Mouse (Mus musculus) T-helper 2 cell (primary cell): Measurements from ENCODE around the gene Tbc1d1.

Source experiments
- in situ Hi-C: fragments of 300-600 bp; cut with MboI, MseI; formaldehyde crosslinking; loops from one replicate; pipeline ENCODE4 v1.15.1; 2025; ENCODE audit warnings: high pct_unique_total_duplicates

Tbc1d1 gene

GRCm38 (mm10) chr5:64155861-64156550 lies at the start of gene Tbc1d1:
Gene Tbc1d1, plus strand, starts transcription at chr5:64156305.
- in situ Hi-C loops: loop anchor here (5.0 to 10.0 kb wide), 2 partner anchors 64 to 1429 kb away; partner anchors contain the start of gene Pgm2

DNA sequence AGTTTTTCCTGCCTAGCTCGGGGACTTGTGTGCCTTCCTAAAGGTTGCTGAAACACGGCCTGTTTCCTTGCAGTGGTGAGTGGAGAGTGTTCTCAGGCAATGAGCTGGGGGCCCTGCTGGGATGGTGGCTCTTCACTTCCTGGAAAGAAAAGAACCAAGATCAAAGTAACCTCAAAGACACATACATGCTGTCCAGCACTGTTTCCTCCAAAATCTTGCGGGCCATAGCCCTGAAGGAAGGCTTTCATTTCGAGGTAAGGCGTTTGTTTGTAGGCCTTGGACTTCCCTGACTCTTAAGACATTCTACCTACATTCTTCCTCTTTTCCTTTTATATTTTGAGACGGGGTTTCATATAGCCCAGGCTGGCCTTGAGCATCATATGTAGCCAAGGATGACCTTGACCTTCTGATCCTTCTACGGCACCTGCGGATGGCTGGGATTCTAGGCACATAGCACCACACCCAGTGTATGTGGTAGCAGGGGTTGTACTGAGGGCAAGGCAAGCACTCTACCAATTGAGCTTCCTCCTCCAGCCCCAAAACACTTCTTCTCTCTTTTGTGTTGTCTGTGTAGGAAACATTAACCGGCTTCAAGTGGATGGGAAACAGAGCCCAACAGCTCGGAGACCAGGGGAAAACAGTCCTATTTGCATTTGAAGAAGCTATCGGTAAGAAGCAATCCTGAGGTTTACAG lies 48.4 kb upstream of the Tbc1d1 start:
- in situ Hi-C loops: no loop called here

GRCm38 (mm10) chr5:64109217-64109616 lies 46.9 kb upstream of the Tbc1d1 start:
- in situ Hi-C loops: no loop called here

GRCm38 (mm10) chr5:64112360-64112759 lies 43.7 kb upstream of the Tbc1d1 start:
- in situ Hi-C loops: no loop called here

DNA sequence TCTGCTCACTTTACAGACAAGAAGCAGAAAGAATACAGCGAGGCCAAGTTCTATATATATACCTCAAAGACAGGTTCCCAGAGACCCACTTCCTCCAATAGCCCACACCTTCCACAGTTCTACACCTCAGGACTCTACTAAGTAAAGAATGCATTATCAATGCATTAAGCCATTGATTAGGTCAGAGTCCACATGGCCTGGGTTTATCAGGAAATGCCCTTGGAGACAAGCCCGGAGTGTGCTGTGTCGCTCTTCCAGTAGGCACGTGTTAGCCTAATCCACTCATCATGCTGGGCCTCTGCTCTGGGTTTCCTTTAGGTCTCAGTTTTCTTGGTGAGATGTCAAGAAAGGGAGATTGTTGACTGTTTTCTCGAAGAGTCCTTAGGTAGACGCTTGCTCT lies 41.9 kb upstream of the Tbc1d1 start:
- in situ Hi-C loops: no loop called here

GRCm38 (mm10) chr5:64117191-64117590 lies 38.9 kb upstream of the Tbc1d1 start:
- in situ Hi-C loops: no loop called here

- in situ Hi-C loops: no loop called here
Observed at GRCm38 (mm10) chr5:64125783-64126182, 30.3 kb upstream of the Tbc1d1 start.

- in situ Hi-C loops: no loop called here
Observed at GRCm38 (mm10) chr5:64131550-64131949, 24.6 kb upstream of the Tbc1d1 start.

GRCm38 (mm10) chr5:64133901-64134300 lies 22.2 kb upstream of the Tbc1d1 start:
- in situ Hi-C loops: no loop called here

GRCm38 (mm10) chr5:64136325-64136724 lies 19.8 kb upstream of the Tbc1d1 start:
- in situ Hi-C loops: no loop called here

DNA sequence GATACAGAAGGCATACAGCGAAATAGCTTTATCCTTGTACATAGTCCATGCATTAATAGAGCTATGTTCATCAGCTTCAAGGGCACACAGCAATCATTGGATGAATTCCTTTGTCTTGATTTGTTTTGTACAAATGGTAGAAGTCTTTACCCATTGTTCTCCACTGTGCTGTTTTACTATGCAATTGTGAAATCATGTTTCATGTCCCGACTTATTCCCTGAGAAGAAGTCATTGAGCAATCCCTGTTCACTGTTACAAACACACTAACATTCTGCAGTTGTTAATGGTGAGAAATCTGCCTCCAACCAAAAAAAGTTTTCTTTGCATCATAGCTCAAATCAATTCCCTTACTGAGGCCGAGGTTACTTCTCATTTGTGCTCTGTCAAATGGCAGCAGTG lies 15.9 kb upstream of the Tbc1d1 start:
- in situ Hi-C loops: no loop called here

DNA sequence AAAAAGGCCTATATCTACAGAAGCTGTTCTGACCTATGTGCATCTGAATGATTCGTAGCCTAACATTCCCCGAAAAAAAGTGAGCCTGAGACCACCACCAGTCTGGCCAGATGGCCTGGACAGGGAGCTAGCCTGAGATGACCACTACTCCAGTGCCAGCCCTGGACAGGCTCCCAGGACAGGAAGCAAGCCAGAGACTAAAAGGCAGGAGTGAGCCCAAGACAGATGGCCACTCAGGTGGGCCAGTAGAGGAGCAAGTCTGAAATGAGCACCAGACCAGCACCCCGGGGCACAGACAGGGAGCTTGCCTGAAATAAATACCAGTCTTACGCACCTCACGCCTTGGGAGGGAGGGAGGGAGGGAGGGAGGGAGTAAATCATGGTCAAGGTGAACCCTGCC lies 11.8 kb upstream of the Tbc1d1 start:
- in situ Hi-C loops: no loop called here

DNA sequence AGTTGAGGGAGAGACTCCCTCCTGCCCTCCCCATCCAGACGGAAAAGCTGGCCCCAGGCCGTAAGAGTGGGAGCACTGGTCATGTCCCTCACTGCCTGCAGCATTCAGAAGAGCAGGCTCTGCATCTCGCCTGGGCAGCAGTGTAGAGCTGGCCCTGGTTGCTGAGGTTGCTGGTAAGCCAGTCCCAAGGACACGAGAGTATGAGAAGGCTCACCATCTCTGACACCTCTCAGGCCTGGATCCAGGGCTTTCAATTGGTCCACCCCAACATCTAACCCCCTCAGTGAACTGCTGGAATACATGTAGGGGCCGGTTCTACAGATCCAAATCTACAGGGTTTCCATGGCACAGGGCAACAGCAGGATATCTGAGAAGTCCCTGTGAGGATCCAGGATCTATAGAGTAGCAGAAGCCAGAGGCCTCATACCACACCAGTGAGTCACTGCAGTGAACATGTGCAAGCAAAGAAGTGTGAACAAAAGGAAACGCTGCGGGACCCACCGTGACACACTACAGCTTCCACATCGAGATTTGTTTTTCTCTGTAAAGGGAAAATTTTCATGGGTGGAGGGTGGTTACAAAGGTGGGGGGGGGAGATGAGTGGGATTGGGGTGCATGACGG lies 9.6 kb upstream of the Tbc1d1 start:
- in situ Hi-C loops: no loop called here

DNA sequence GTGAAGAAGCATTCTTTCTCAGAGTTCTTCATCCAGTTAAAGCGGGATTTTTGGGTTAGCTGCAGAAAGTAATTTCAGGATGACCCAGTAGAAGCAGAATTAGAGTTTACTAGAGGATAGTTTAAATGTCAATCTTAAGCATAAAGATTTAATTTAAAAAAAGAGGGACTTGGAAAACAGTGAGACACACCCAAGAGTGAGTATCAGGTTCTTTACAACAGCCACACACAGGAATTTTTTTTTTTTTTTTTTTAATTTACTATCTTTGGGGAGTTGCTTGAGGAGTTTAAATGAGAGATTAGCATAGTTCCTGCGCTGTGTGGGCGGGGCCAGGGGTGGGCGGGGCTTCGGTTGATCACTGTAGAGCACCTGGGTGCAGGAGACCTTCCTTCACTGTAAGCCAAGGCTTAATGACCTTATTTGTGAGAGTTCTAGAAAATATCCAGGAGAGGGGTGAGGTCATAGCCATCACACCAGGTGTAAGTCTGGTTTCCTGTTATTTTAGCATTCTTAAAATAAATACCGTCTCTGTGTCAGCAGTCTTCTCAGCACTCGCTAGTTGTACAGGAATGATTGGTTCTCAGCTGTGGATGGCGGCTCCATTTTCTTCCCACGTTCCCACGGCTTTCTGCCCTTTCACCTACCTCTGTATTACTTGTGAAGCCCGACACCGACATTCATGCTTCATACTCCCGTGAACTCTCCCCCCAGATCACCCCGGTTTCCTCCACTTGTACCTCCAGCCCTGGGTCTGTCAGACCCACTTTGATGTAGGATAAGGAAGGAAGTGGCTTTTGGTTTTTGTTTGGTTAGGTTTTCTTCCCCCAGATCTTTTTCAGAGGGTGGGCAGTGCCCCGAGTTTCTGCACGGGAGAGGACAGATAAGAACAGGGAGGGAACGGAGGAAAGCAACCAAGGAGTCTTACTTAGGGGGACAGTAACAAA lies 6.6 kb upstream of the Tbc1d1 start:
- in situ Hi-C loops: loop anchor here (10.0 kb wide), 1 partner anchor 1435 kb away; no protein-coding TSS in a partner anchor

- in situ Hi-C loops: loop anchor here (10.0 kb wide), 1 partner anchor 1431 kb away; no protein-coding TSS in a partner anchor
Observed at GRCm38 (mm10) chr5:64153319-64153718, 2.8 kb upstream of the Tbc1d1 start.

DNA sequence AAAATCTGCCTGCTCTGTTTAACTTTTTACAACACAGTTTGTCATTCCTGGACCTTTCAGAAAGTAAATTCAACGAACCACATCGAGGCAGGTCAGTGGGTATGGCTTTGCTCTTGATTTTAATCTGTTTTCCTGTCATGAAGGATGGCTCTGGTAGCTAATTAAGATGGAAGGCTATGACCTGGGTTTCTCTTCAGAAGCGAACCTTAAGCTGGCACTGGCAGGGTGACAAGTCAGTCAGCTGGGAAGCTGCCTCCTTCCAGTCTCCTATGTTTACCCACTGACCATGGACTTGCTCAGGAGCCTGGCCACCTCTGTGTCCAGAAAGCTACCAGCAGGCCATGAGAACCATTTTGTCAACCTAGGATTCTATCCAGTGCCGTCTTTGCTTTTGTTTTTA lies 474 bp downstream of the Tbc1d1 start:
- in situ Hi-C loops: loop anchor here (5.0 to 10.0 kb wide), 2 partner anchors 64 to 1428 kb away; partner anchors contain the start of gene Pgm2

- in situ Hi-C loops: loop anchor here (5.0 to 10.0 kb wide), 2 partner anchors 66 to 1427 kb away; partner anchors contain the start of gene Pgm2
Observed at GRCm38 (mm10) chr5:64157926-64158325, 1.8 kb downstream of the Tbc1d1 start.

DNA sequence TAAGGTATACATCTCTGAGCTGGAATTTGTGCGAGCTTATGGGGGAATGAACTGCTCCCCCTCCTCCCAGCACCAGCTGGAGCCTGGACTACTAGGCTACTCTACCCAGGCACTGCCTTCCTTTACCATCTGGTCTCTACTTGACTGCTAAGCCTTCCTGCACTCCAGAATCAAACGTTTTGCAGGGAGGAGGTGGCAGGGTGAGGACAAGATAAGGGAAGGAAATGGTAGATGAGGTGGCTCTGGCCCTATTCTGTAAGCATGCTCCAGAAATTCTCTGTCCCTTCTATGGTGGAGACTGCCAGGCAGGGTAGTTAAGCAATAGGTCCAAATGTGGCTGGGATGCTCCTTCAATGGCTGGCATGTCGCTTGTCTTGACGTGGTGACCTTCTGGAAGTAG lies 2.4 kb downstream of the Tbc1d1 start:
- in situ Hi-C loops: loop anchor here (5.0 to 10.0 kb wide), 2 partner anchors 66 to 1426 kb away; partner anchors contain the start of gene Pgm2

DNA sequence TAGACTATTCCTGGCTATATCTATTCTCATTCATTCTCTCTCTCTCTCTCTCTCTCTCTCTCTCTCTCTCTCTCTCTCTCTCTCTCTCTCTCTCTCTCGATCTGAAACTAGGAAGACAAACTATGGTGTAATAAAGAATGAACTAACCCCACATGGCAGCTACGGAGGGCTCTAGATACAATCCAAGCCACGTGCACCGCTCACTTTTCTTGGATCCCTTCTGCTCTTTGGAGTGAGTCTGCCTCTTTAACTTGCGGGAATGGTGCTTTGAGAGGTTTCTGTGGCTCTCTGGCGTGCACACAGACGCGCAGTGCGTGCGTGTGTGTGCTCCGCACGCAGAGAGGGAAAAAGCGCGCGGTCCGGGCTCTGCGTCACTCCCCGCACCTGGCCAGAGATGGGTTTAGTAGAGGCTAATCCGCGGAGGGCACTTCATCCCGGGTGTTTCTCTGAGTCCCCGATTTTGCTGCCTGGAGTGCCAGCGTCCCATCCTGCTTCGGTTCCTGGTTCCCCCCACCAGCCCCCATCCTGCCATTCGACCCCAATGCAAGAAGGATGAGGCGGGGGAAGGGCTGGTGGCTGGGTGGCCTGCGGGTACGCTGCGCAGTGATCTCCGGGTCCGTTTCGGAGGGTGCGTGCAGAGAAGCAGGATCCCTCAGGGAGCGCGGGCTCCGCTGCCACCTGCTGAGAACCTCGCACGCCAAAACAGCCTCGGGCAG lies 3.1 kb downstream of the Tbc1d1 start:
- in situ Hi-C loops: loop anchor here (5.0 to 10.0 kb wide), 2 partner anchors 67 to 1426 kb away; partner anchors contain the start of gene Pgm2
